Mouse (Mus musculus) heart, adult 2 months (tissue): ENCODE data around the gene Dchs1. TPM values are rescaled to one million over a fixed set of nuclear protein-coding genes. Genes with fewer than 3 reads are reported as not detected.

ENCODE experiments used
- DNase-seq, 2 experiments: peaks; one replicate each; pipeline ENCODE4 v3.0.0; 2021
- H3K27ac ChIP-seq: fragments of 200-600 bp; 2 replicates; pipeline ENCODE4 v1.8.1; 2022
- H3K27me3 ChIP-seq: fragments of 200-500 bp; 2 replicates; pipeline ENCODE4 v1.6.1; 2012; ENCODE audit warnings: mild to moderate bottlenecking, low read length, inconsistent platforms, mixed read lengths; ENCODE audit not compliant: control insufficient read depth, insufficient read depth
- H3K36me3 ChIP-seq: fragments of 200-500 bp; 2 replicates; pipeline ENCODE4 v1.6.1; 2012; ENCODE audit warnings: low read length, inconsistent platforms; ENCODE audit not compliant: control insufficient read depth, insufficient read depth
- H3K4me1 ChIP-seq: fragments of 200-500 bp; 2 replicates; pipeline ENCODE4 v1.6.1; 2011; ENCODE audit warnings: low read length; ENCODE audit not compliant: control insufficient read depth, insufficient read depth
- H3K4me3 ChIP-seq: fragments of 200-600 bp; 2 replicates; pipeline ENCODE4 v1.8.1; 2022
- H3K79me2 ChIP-seq: fragments of 200-500 bp; replicated peaks from 2 replicates; pipeline ENCODE4 v1.6.1; 2012; ENCODE audit warnings: mild to moderate bottlenecking, inconsistent platforms, low read length, moderate library complexity, mixed read lengths; ENCODE audit not compliant: control insufficient read depth, insufficient read depth
- H3K9ac ChIP-seq: fragments of 200-500 bp; 2 replicates; pipeline ENCODE4 v1.6.1; 2012; ENCODE audit warnings: low read depth, mild to moderate bottlenecking, control low read depth, inconsistent platforms, low read length, mixed read lengths
- CTCF ChIP-seq: fragments of 200-600 bp; IDR thresholded peaks from 2 replicates; pipeline ENCODE4 v1.8.1; 2022; ENCODE audit warnings: antibody characterized with exemption, mild to moderate bottlenecking, moderate library complexity
- EP300 ChIP-seq: fragments of 200-500 bp; IDR thresholded peaks from 2 replicates; pipeline ENCODE4 v1.6.1; 2011; ENCODE audit warnings: low read depth, low read length, control low read depth; ENCODE audit not compliant: insufficient read depth
- POLR2A ChIP-seq: fragments of 200-500 bp; IDR thresholded peaks from 2 replicates; pipeline ENCODE4 v1.6.1; 2011; ENCODE audit warnings: mild to moderate bottlenecking, low read depth, low read length, control low read depth; ENCODE audit not compliant: insufficient read depth
- WGBS: fragments of 180-500 bp; shearing (Covaris S2); methylation state at CpG from one replicate; pipeline ENCODE4 v1.1.7; 2018; 5-methylcytosine and 5-hydroxymethylcytosine counted together
- intact Hi-C: fragments of 180-260 bp; cut with DNase I; formaldehyde crosslinking; loops from one replicate; pipeline ENCODE4 v1.15.1; 2025
- polyA plus RNA-seq: library from polyadenylated mRNA; depleted of rRNA; stranded (reverse); fragments of >200 nt; gene quantifications from 2 replicates; pipeline ENCODE4 v1.2.3, GENCODE M21; 2012
- total RNA-seq, 2 experiments: library from RNA; stranded (reverse); gene quantifications; 2 replicates each; pipeline ENCODE4 v1.2.3; 2021

Gene Dchs1
- total and polyA plus RNA-seq, 3 experiments = 7.2 to 8.5 (median 8.0) TPM

- Histone ChIP-seq H3K4me1 (peaks cover 8% of the 10 kb centered on the region), H3K79me2 (peaks cover 2% of the 10 kb centered on the region; the same call in 1 of the 2 replicates), H3K27me3 (no peaks in the 10 kb centered on the region), H3K9ac (no peak overlapping the region), H3K36me3 (peaks cover 20% of the 10 kb centered on the region), H3K4me3 (0 out of 2 replicates have a peak overlapping the region, but pooled peaks have one; percentile 26), H3K27ac (peak overlapping the region; percentile 68)
- intact Hi-C loops = loop anchor here (1.0 to 10.0 kb wide), 7 partner anchors 33 to 414 kb away; partner anchors contain the start of genes Arfip2, Gm45799, Ilk and Rrp8
- TF ChIP-seq EP300 (no peak), CTCF (no peak), POLR2A (no peak)
- DNase-seq = no peak
These were observed 24.1 kb upstream of the Dchs1 start for GRCm38 (mm10) chr7:105811516-105811915.

GRCm38 (mm10) chr7:105810877-105811489, 23.5 kb upstream of the Dchs1 start, which contains the start of gene Mrpl17:
Mrpl17 (minus strand) TSS chr7:105811099.
- WGBS = under 1% methylated on average over 51 of the region's 52 CpGs
- no peaks in the 10 kb centered on the region for H3K27me3 ChIP-seq
- peaks cover 2% of the 10 kb centered on the region; the same call in 1 of the 2 replicates for H3K79me2 ChIP-seq
- peaks cover 20% of the 10 kb centered on the region for H3K36me3 ChIP-seq
- TF ChIP-seq CTCF = no peak
- TF ChIP-seq EP300 = peak; percentile 65; the same call in 1 of the 2 replicates
- TF ChIP-seq POLR2A = peak; percentile 79
- peak within 1 kb of the TSS; percentile 92 for H3K27ac ChIP-seq
- peak; percentile 100 for DNase-seq
- H3K9ac ChIP-seq = peak within 1 kb of the TSS; percentile 94
- intact Hi-C loops = loop anchor here (1.0 to 10.0 kb wide), 7 partner anchors 32 to 414 kb away; partner anchors contain the start of genes Arfip2, Gm45799, Ilk and Rrp8
- peaks cover 8% of the 10 kb centered on the region for H3K4me1 ChIP-seq
- peak within 1 kb of the TSS; percentile 64 for H3K4me3 ChIP-seq

GRCm38 (mm10) chr7:105810280-105810876, 22.9 kb upstream of the Dchs1 start:
- TF ChIP-seq CTCF (no peak), POLR2A (no peak)
- Histone ChIP-seq H3K27me3 (no peaks in the 10 kb centered on the region), H3K4me3 (peak overlapping the region; percentile 64), H3K4me1 (peaks cover 8% of the 10 kb centered on the region), H3K9ac (peak overlapping the region; percentile 94), H3K36me3 (peaks cover 20% of the 10 kb centered on the region), H3K27ac (peak overlapping the region; percentile 92), H3K79me2 (peaks cover 2% of the 10 kb centered on the region; the same call in 1 of the 2 replicates)
- intact Hi-C loops = loop anchor here (2.0 to 10.0 kb wide), 6 partner anchors 32 to 413 kb away; partner anchors contain the start of genes Arfip2, Gm45799, Ilk and Rrp8
- WGBS = 2% methylated on average over 37 of the region's 37 CpGs
- no peak for DNase-seq

- H3K9ac ChIP-seq = no peak overlapping the region
- TF ChIP-seq POLR2A = no peak
- no peak for TF ChIP-seq EP300
- TF ChIP-seq CTCF = no peak
- peaks cover 2% of the 10 kb centered on the region; the same call in 1 of the 2 replicates for H3K79me2 ChIP-seq
- H3K4me1 ChIP-seq = peaks cover 8% of the 10 kb centered on the region
- H3K4me3 ChIP-seq = peak overlapping the region; percentile 64
- intact Hi-C loops = loop anchor here (2.0 to 10.0 kb wide), 8 partner anchors 15 to 413 kb away; partner anchors contain the start of genes Arfip2, Dchs1, Gm45799 and Ilk
- no peak for DNase-seq
- WGBS = 50% methylated on average over 7 of the region's 7 CpGs
- no peaks in the 10 kb centered on the region for H3K27me3 ChIP-seq
- H3K36me3 ChIP-seq = peaks cover 20% of the 10 kb centered on the region
- peak overlapping the region; percentile 92 for H3K27ac ChIP-seq
These were observed 22.4 kb upstream of the Dchs1 start for GRCm38 (mm10) chr7:105809836-105810235.

- Histone ChIP-seq H3K27me3 (no peaks in the 10 kb centered on the region), H3K27ac (peak overlapping the region; percentile 92), H3K79me2 (peaks cover 2% of the 10 kb centered on the region; the same call in 1 of the 2 replicates), H3K9ac (no peak overlapping the region), H3K36me3 (peaks cover 22% of the 10 kb centered on the region), H3K4me1 (peaks cover 8% of the 10 kb centered on the region), H3K4me3 (no peak overlapping the region)
- TF ChIP-seq CTCF = no peak
- no peak for TF ChIP-seq EP300
- no peak for TF ChIP-seq POLR2A
- WGBS = 39% methylated on average over 1 of the region's 1 CpGs
- peak in 1 of 2 experiments; percentile 26 for DNase-seq
- intact Hi-C loops = loop anchor here (2.0 kb wide), 2 partner anchors 14 to 22 kb away; partner anchors contain the start of gene Dchs1
These were observed 20.9 kb upstream of the Dchs1 start for GRCm38 (mm10) chr7:105808385-105808784.

GRCm38 (mm10) chr7:105806716-105807115, 19.3 kb upstream of the Dchs1 start:
- DNase-seq = no peak
- Histone ChIP-seq H3K4me1 (peaks cover 12% of the 10 kb centered on the region), H3K27ac (no peak overlapping the region; the same call in 1 of the 2 replicates), H3K4me3 (no peak overlapping the region), H3K9ac (no peak overlapping the region), H3K27me3 (no peaks in the 10 kb centered on the region), H3K36me3 (peaks cover 26% of the 10 kb centered on the region), H3K79me2 (peaks cover 2% of the 10 kb centered on the region; the same call in 1 of the 2 replicates)
- intact Hi-C loops = no loop called here
- TF ChIP-seq CTCF = no peak
- 0 out of 2 replicates have a peak, but pooled peaks have one; percentile 12 for TF ChIP-seq POLR2A
- no peak for TF ChIP-seq EP300
- 22% methylated on average over 2 of the region's 2 CpGs for WGBS
